Mouse (Mus musculus) liver, embryonic 13.5 days (tissue): ENCODE results near the gene Pithd1. TPM values are rescaled to one million over a fixed set of nuclear protein-coding genes. Genes with fewer than 3 reads are reported as not detected.
"Not testable (repeated sequence)": the region's sequence is repeated elsewhere in the genome, so short reads cannot be mapped to it uniquely, and the experiment has no call there.

ENCODE experiments used
- ATAC-seq: fragments of 200-750 bp; cut with Nextera tagmentation; 2 replicates; pipeline ENCODE4 v1.8.0; 2017; ENCODE audit warnings: low read depth, mild to moderate bottlenecking, moderate number of reproducible peaks, moderate library complexity
- DNase-seq: peaks from one replicate; pipeline ENCODE4 v3.0.0; 2022
- H3K27ac ChIP-seq: fragments of 300-500 bp; sonication (generic); 2 replicates; pipeline ENCODE4 v1.5.1; 2015; ENCODE audit warnings: moderate library complexity, mild to moderate bottlenecking, inconsistent platforms
- H3K27me3 ChIP-seq: fragments of 300-500 bp; sonication (generic); 2 replicates; pipeline ENCODE4 v1.6.1; 2015; ENCODE audit warnings: mild to moderate bottlenecking, inconsistent platforms
- H3K36me3 ChIP-seq: fragments of 300-500 bp; sonication (generic); 2 replicates; pipeline ENCODE4 v1.6.1; 2015; ENCODE audit warnings: mild to moderate bottlenecking, inconsistent platforms
- H3K4me1 ChIP-seq: fragments of 300-500 bp; sonication (generic); replicated peaks from 2 replicates; pipeline ENCODE4 v1.6.1; 2015; ENCODE audit warnings: inconsistent platforms
- H3K4me2 ChIP-seq: fragments of 300-500 bp; sonication (generic); 2 replicates; pipeline ENCODE4 v1.6.1; 2015; ENCODE audit warnings: inconsistent platforms, mild to moderate bottlenecking, moderate library complexity
- H3K4me3 ChIP-seq: fragments of 300-500 bp; sonication (generic); replicated peaks from 2 replicates; pipeline ENCODE4 v1.5.1; 2015; ENCODE audit warnings: mild to moderate bottlenecking, inconsistent platforms
- H3K9ac ChIP-seq: fragments of 300-500 bp; sonication (generic); 2 replicates; pipeline ENCODE4 v1.6.1; 2015; ENCODE audit warnings: mild to moderate bottlenecking, inconsistent platforms
- H3K9me3 ChIP-seq: fragments of 300-500 bp; sonication (generic); replicated peaks from 2 replicates; pipeline ENCODE4 v1.6.1; 2016; ENCODE audit warnings: inconsistent platforms
- WGBS: fragments of 180-500 bp; shearing (Covaris S2); methylation state at CpG from one replicate; pipeline ENCODE4 v1.1.7; 2015; ENCODE audit not compliant: insufficient replicate concordance; 5-methylcytosine and 5-hydroxymethylcytosine counted together
- polyA plus RNA-seq: library from polyadenylated mRNA; unstranded; fragments of >200 nt; fragmentation: Nextera tagmentation; extraction: Ambion mirVana; gene quantifications from 2 replicates; pipeline ENCODE4 v1.2.1, GENCODE M21; 2015

The Pithd1 gene
- polyA plus RNA-seq, 1 experiment from 2014 or later: 99.8 TPM

- Histone ChIP-seq H3K9me3 (no peaks in the 10 kb centered on the region), H3K27ac (no peak overlapping the region), H3K4me2 (no peak overlapping the region), H3K4me1 (peaks cover 42% of the 10 kb centered on the region), H3K27me3 (no peaks in the 10 kb centered on the region), H3K36me3 (peaks cover 20% of the 10 kb centered on the region), H3K9ac (no peak overlapping the region), H3K4me3 (no peak overlapping the region)
- DNase-seq: no peak
- ATAC-seq: no peak
- WGBS: 55% methylated on average over 6 of the region's 6 CpGs
Observed at GRCm38 (mm10) chr4:135942193-135942592, 44.9 kb downstream of the Pithd1 start.

- DNase-seq, H3K27me3 ChIP-seq, H3K4me3 ChIP-seq, H3K27ac ChIP-seq, ATAC-seq, H3K4me2 ChIP-seq, H3K9ac ChIP-seq, H3K9me3 ChIP-seq: not testable (repeated sequence)
- peaks cover 20% of the 10 kb centered on the region for H3K36me3 ChIP-seq
- peaks cover 49% of the 10 kb centered on the region for H3K4me1 ChIP-seq
- WGBS: 76% methylated on average over 8 of the region's 8 CpGs
Observed at GRCm38 (mm10) chr4:135941026-135941425, 46.0 kb downstream of the Pithd1 start.

- Histone ChIP-seq H3K4me2 (no peak overlapping the region), H3K27me3 (no peaks in the 10 kb centered on the region), H3K4me3 (no peak overlapping the region), H3K27ac (peak overlapping the region; percentile 39), H3K9me3 (no peaks in the 10 kb centered on the region), H3K4me1 (peaks cover 63% of the 10 kb centered on the region), H3K36me3 (peaks cover 27% of the 10 kb centered on the region), H3K9ac (no peak overlapping the region)
- ATAC-seq (peak; percentile 66), DNase-seq (no peak)
- 44% methylated on average over 7 of the region's 7 CpGs for WGBS
Observed at GRCm38 (mm10) chr4:135938858-135939257, 48.2 kb downstream of the Pithd1 start.

GRCm38 (mm10) chr4:135935502-135935901 lies 51.6 kb downstream of the Pithd1 start:
- Histone ChIP-seq H3K9me3 (no peaks in the 10 kb centered on the region), H3K9ac (peak overlapping the region; percentile 44; the same call in 1 of the 2 replicates), H3K4me2 (peak overlapping the region; percentile 33), H3K36me3 (peaks cover 45% of the 10 kb centered on the region), H3K27ac (peak overlapping the region; percentile 83), H3K4me3 (no peak overlapping the region), H3K4me1 (peaks cover 63% of the 10 kb centered on the region), H3K27me3 (no peaks in the 10 kb centered on the region)
- ATAC-seq (no peak), DNase-seq (no peak)
- 40% methylated on average over 5 of the region's 5 CpGs for WGBS

GRCm38 (mm10) chr4:135934708-135935500 lies 52.2 kb downstream of the Pithd1 start:
- Histone ChIP-seq H3K9ac (peak overlapping the region; percentile 44; the same call in 1 of the 2 replicates), H3K4me1 (peaks cover 63% of the 10 kb centered on the region), H3K4me2 (peak overlapping the region; percentile 33), H3K4me3 (no peak overlapping the region), H3K36me3 (peaks cover 46% of the 10 kb centered on the region), H3K27me3 (no peaks in the 10 kb centered on the region), H3K27ac (peak overlapping the region; percentile 83), H3K9me3 (no peaks in the 10 kb centered on the region)
- ATAC-seq (peak; percentile 58), DNase-seq (no peak)
- WGBS: 15% methylated on average over 12 of the region's 12 CpGs

- DNase-seq (no peak), ATAC-seq (no peak)
- no peak overlapping the region for H3K4me3 ChIP-seq
- H3K27me3 ChIP-seq: no peaks in the 10 kb centered on the region
- WGBS: 60% methylated on average over 5 of the region's 5 CpGs
- no peaks in the 10 kb centered on the region for H3K9me3 ChIP-seq
- peaks cover 41% of the 10 kb centered on the region for H3K4me1 ChIP-seq
- no peak overlapping the region for H3K4me2 ChIP-seq
- no peak overlapping the region for H3K9ac ChIP-seq
- no peak overlapping the region for H3K27ac ChIP-seq
- H3K36me3 ChIP-seq: peaks cover 36% of the 10 kb centered on the region
Observed at GRCm38 (mm10) chr4:135931832-135932231, 55.2 kb downstream of the Pithd1 start.

GRCm38 (mm10) chr4:135930239-135930638 lies 56.8 kb downstream of the Pithd1 start:
- no peak overlapping the region for H3K9ac ChIP-seq
- DNase-seq (no peak), ATAC-seq (no peak)
- no peak overlapping the region for H3K4me3 ChIP-seq
- no peak overlapping the region for H3K4me2 ChIP-seq
- H3K27ac ChIP-seq: no peak overlapping the region
- WGBS: 85% methylated on average over 8 of the region's 8 CpGs
- no peaks in the 10 kb centered on the region for H3K27me3 ChIP-seq
- peaks cover 43% of the 10 kb centered on the region for H3K36me3 ChIP-seq
- peaks cover 40% of the 10 kb centered on the region for H3K4me1 ChIP-seq
- H3K9me3 ChIP-seq: no peaks in the 10 kb centered on the region

- peaks cover 36% of the 10 kb centered on the region for H3K4me1 ChIP-seq
- ATAC-seq (no peak), DNase-seq (no peak)
- H3K27me3 ChIP-seq: no peaks in the 10 kb centered on the region
- WGBS: 80% methylated on average over 9 of the region's 9 CpGs
- no peak overlapping the region for H3K4me2 ChIP-seq
- no peaks in the 10 kb centered on the region for H3K9me3 ChIP-seq
- H3K9ac ChIP-seq: no peak overlapping the region
- peaks cover 43% of the 10 kb centered on the region for H3K36me3 ChIP-seq
- H3K27ac ChIP-seq: no peak overlapping the region
- H3K4me3 ChIP-seq: no peak overlapping the region
Observed at GRCm38 (mm10) chr4:135929828-135930227, 57.2 kb downstream of the Pithd1 start.

GRCm38 (mm10) chr4:135929405-135929804 lies 57.7 kb downstream of the Pithd1 start:
- Histone ChIP-seq H3K36me3 (peaks cover 41% of the 10 kb centered on the region), H3K4me1 (peaks cover 32% of the 10 kb centered on the region), H3K27me3 (no peaks in the 10 kb centered on the region), H3K9ac (no peak overlapping the region), H3K4me3 (no peak overlapping the region), H3K9me3 (no peaks in the 10 kb centered on the region), H3K27ac (no peak overlapping the region), H3K4me2 (no peak overlapping the region)
- WGBS: 75% methylated on average over 5 of the region's 5 CpGs
- no peak for DNase-seq
- ATAC-seq: no peak

GRCm38 (mm10) chr4:135928376-135928775 lies 58.7 kb downstream of the Pithd1 start:
- peaks cover 22% of the 10 kb centered on the region for H3K4me1 ChIP-seq
- no peak overlapping the region for H3K4me2 ChIP-seq
- H3K4me3 ChIP-seq: no peak overlapping the region
- ATAC-seq (no peak), DNase-seq (no peak)
- H3K27me3 ChIP-seq: no peaks in the 10 kb centered on the region
- H3K36me3 ChIP-seq: peaks cover 38% of the 10 kb centered on the region
- H3K9ac ChIP-seq: no peak overlapping the region
- no peak overlapping the region for H3K27ac ChIP-seq
- WGBS: 91% methylated on average over 9 of the region's 9 CpGs
- H3K9me3 ChIP-seq: no peaks in the 10 kb centered on the region

- Histone ChIP-seq H3K9ac (no peak overlapping the region), H3K36me3 (peaks cover 35% of the 10 kb centered on the region), H3K4me3 (no peak overlapping the region), H3K4me1 (peaks cover 29% of the 10 kb centered on the region), H3K27ac (no peak overlapping the region), H3K4me2 (no peak overlapping the region), H3K27me3 (no peaks in the 10 kb centered on the region), H3K9me3 (no peaks in the 10 kb centered on the region)
- DNase-seq: no peak
- WGBS: 86% methylated on average over 3 of the region's 3 CpGs
- no peak for ATAC-seq
Observed at GRCm38 (mm10) chr4:135926861-135927260, 60.2 kb downstream of the Pithd1 start.
